Mouse (Mus musculus): Measurements from ENCODE around the gene Mier2. TPM values are rescaled to one million over a fixed set of nuclear protein-coding genes. Genes with fewer than 3 reads are reported as not detected.

Mier2 gene
- total and polyA plus RNA-seq, 3 experiments: 22.4 to 30.2 (median 26.7) TPM

- H3K27ac ChIP-seq (ENCODE audit: insufficient read depth, low read depth): no peak overlapping the region
- dilution Hi-C loops (cut with MboI; ENCODE audit: extremely low pct_ligation_motif_present, extremely low pct_unique_long_range_greater_than_20kb, low sequenced_read_pairs) (no loop called here), in situ Hi-C loops (cut with MboI; ENCODE audit: low pct_ligation_motif_present, low pct_unique_long_range_greater_than_20kb, low sequenced_read_pairs) (no loop called here)
- H3K9ac ChIP-seq (ENCODE audit: insufficient read depth, low read depth): no peak overlapping the region
- H3K27me3 ChIP-seq (replicated peaks): peaks cover 8% of the 10 kb centered on the region
- no peak overlapping the region for H3K4me2 ChIP-seq (ENCODE audit: insufficient read depth, low read depth, poor library complexity, severe bottlenecking)
- DNase-seq (ENCODE audit: extremely low read depth): peak; percentile 27
- no peak overlapping the region for H3K4me3 ChIP-seq (replicated peaks in 1 of 3; ENCODE audit: low read depth in 2 of 3, low read length in 2 of 3, poor library complexity in 1 of 3)
- TF ChIP-seq MAX (IDR thresholded peaks at IDR 0.05; ENCODE audit: low read length): peak; percentile 43; the same call in 1 of the 2 replicates
- no peak for TF ChIP-seq POLR2A (IDR thresholded peaks at IDR 0.05; ENCODE audit: low read depth, low read length)
- peak; percentile 84 for TF ChIP-seq BHLHE40 (IDR thresholded peaks at IDR 0.05; ENCODE audit: low read depth, low read length)
- H3K36me3 ChIP-seq (replicated peaks in 1 of 2; ENCODE audit: control insufficient read depth in 1 of 2, insufficient read depth in 1 of 2, low read length in 1 of 2): no peaks in the 10 kb centered on the region
- H3K79me2 ChIP-seq (replicated peaks; ENCODE audit: control insufficient read depth, extremely low read depth, insufficient read depth, poor library complexity, severe bottlenecking): no peaks in the 10 kb centered on the region
- peaks cover 7 to 28% of the 10 kb centered on the region in 2 experiments; a peak in 3 of 4 replicates for H3K4me1 ChIP-seq (ENCODE audit: control insufficient read depth in 1 of 2, insufficient read depth in 2 of 2)
- H3K9me3 ChIP-seq (replicated peaks; ENCODE audit: low read length): peaks cover 6% of the 10 kb centered on the region
These were observed 32.7 kb upstream of the Mier2 start for GRCm38 (mm10) chr10:79587752-79588126.

GRCm38 (mm10) chr10:79587061-79587751 lies 32.2 kb upstream of the Mier2 start, which contains the start of gene Theg:
Theg (minus strand) TSS chr10:79587331.
- no peak within 1 kb of the TSS for H3K4me2 ChIP-seq (ENCODE audit: insufficient read depth, low read depth, poor library complexity, severe bottlenecking)
- peaks cover 5% of the 10 kb centered on the region for H3K27me3 ChIP-seq (replicated peaks)
- dilution Hi-C loops (cut with MboI; ENCODE audit: extremely low pct_ligation_motif_present, extremely low pct_unique_long_range_greater_than_20kb, low sequenced_read_pairs): no loop called here

GRCm38 (mm10) chr10:79586243-79586642 lies 31.2 kb upstream of the Mier2 start:
- in situ Hi-C loops (cut with MboI; ENCODE audit: low pct_ligation_motif_present, low pct_unique_long_range_greater_than_20kb, low sequenced_read_pairs): no loop called here
- no peak for DNase-seq (ENCODE audit: extremely low read depth)
- dilution Hi-C loops (cut with MboI; ENCODE audit: extremely low pct_ligation_motif_present, extremely low pct_unique_long_range_greater_than_20kb, low sequenced_read_pairs): no loop called here
- no peaks in the 10 kb centered on the region for H3K36me3 ChIP-seq (replicated peaks in 1 of 2; ENCODE audit: control insufficient read depth in 1 of 2, insufficient read depth in 1 of 2, low read length in 1 of 2)
- no peaks in the 10 kb centered on the region for H3K9me3 ChIP-seq (replicated peaks; ENCODE audit: low read length)
- H3K27ac ChIP-seq (ENCODE audit: insufficient read depth, low read depth): no peak overlapping the region
- no peaks in the 10 kb centered on the region for H3K79me2 ChIP-seq (replicated peaks; ENCODE audit: control insufficient read depth, extremely low read depth, insufficient read depth, poor library complexity, severe bottlenecking)
- no peak overlapping the region for H3K4me2 ChIP-seq (ENCODE audit: insufficient read depth, low read depth, poor library complexity, severe bottlenecking)
- H3K27me3 ChIP-seq (replicated peaks): peaks cover 3% of the 10 kb centered on the region
- H3K4me1 ChIP-seq (ENCODE audit: control insufficient read depth in 1 of 2, insufficient read depth in 2 of 2): peaks cover 7 to 28% of the 10 kb centered on the region in 2 experiments; a peak in 3 of 4 replicates
- H3K4me3 ChIP-seq (replicated peaks in 1 of 3; ENCODE audit: low read depth in 2 of 3, low read length in 2 of 3, poor library complexity in 1 of 3): no peak overlapping the region
- no peak overlapping the region for H3K9ac ChIP-seq (ENCODE audit: insufficient read depth, low read depth)
- TF ChIP-seq TCF12 (IDR thresholded peaks at IDR 0.05; ENCODE audit: low read depth, low read length): no peak
- TF ChIP-seq RCOR1 (conservative IDR thresholded peaks at IDR 0.05; ENCODE audit: low read depth, low read length): no peak
- TF ChIP-seq CHD1 (IDR thresholded peaks at IDR 0.05; ENCODE audit: low read depth, low read length): no peak
- TF ChIP-seq E2F4 (IDR thresholded peaks at IDR 0.05; ENCODE audit: insufficient replicate concordance, low read depth, low read length): no peak
- TF ChIP-seq ELF1 (IDR thresholded peaks at IDR 0.05; ENCODE audit: low read depth, low read length): no peak
- TF ChIP-seq USF1 (IDR thresholded peaks at IDR 0.05; ENCODE audit: low read depth, low read length): no peak
- TF ChIP-seq GABPA (IDR thresholded peaks at IDR 0.05; ENCODE audit: insufficient replicate concordance, low read depth, low read length): no peak
- no peak for TF ChIP-seq MYC (IDR thresholded peaks at IDR 0.05; ENCODE audit: low read depth, low read length)
- TF ChIP-seq USF2 (conservative IDR thresholded peaks at IDR 0.05; ENCODE audit: low read depth, low read length): no peak
- no peak for TF ChIP-seq MAX (IDR thresholded peaks at IDR 0.05; ENCODE audit: low read length)
- TF ChIP-seq SMC3 (IDR thresholded peaks at IDR 0.05; ENCODE audit: low read depth, low read length): no peak
- no peak for TF ChIP-seq TBP (conservative IDR thresholded peaks at IDR 0.05; ENCODE audit: low read depth, low read length)
- TF ChIP-seq ZMIZ1 (IDR thresholded peaks at IDR 0.05; ENCODE audit: low read depth, low read length): no peak
- TF ChIP-seq JUND (conservative IDR thresholded peaks at IDR 0.05; ENCODE audit: low read depth, low read length): no peak

More at GRCm38 (mm10) chr10:79587061-79587751, 32.2 kb upstream of the Mier2 start, which contains the start of gene Theg:
- Histone ChIP-seq H3K9ac (ENCODE audit: insufficient read depth, low read depth) (no peak within 1 kb of the TSS), H3K27ac (ENCODE audit: insufficient read depth, low read depth) (no peak within 1 kb of the TSS), H3K36me3 (replicated peaks in 1 of 2; ENCODE audit: control insufficient read depth in 1 of 2, insufficient read depth in 1 of 2, low read length in 1 of 2) (no peaks in the 10 kb centered on the region), H3K79me2 (replicated peaks; ENCODE audit: control insufficient read depth, extremely low read depth, insufficient read depth, poor library complexity, severe bottlenecking) (no peaks in the 10 kb centered on the region), H3K4me3 (replicated peaks in 1 of 3; ENCODE audit: low read depth in 2 of 3, low read length in 2 of 3, poor library complexity in 1 of 3) (no peak within 1 kb of the TSS), H3K9me3 (replicated peaks; ENCODE audit: low read length) (peaks cover 3% of the 10 kb centered on the region), H3K4me1 (ENCODE audit: control insufficient read depth in 1 of 2, insufficient read depth in 2 of 2) (peaks cover 7 to 28% of the 10 kb centered on the region in 2 experiments; a peak in 3 of 4 replicates)
- TF ChIP-seq JUN (IDR thresholded peaks at IDR 0.05; ENCODE audit: insufficient read depth, low read depth, low read length): no peak
- no peak for TF ChIP-seq ZC3H11A (IDR thresholded peaks at IDR 0.05; ENCODE audit: low read depth, low read length)
- no peak for TF ChIP-seq MEF2A (IDR thresholded peaks at IDR 0.05; ENCODE audit: borderline replicate concordance, low read depth, low read length)
- TF ChIP-seq ZMIZ1 (IDR thresholded peaks at IDR 0.05; ENCODE audit: low read depth, low read length): no peak
- TF ChIP-seq RCOR1 (conservative IDR thresholded peaks at IDR 0.05; ENCODE audit: low read depth, low read length): no peak
- no peak for TF ChIP-seq ETS1 (conservative IDR thresholded peaks at IDR 0.05; ENCODE audit: low read depth, low read length)
- no peak for TF ChIP-seq PAX5 (IDR thresholded peaks at IDR 0.05; ENCODE audit: low read length)
- TF ChIP-seq ZKSCAN1 (IDR thresholded peaks at IDR 0.05; ENCODE audit: borderline replicate concordance, low read depth, low read length): no peak
- TF ChIP-seq NELFE (IDR thresholded peaks at IDR 0.05; ENCODE audit: low read depth, low read length): no peak
- TF ChIP-seq MXI1 (IDR thresholded peaks at IDR 0.05; ENCODE audit: low read depth, low read length): no peak
- no peak for TF ChIP-seq KAT2A (IDR thresholded peaks at IDR 0.05; ENCODE audit: insufficient replicate concordance, low read length)
- TF ChIP-seq BHLHE40 (IDR thresholded peaks at IDR 0.05; ENCODE audit: low read depth, low read length): no peak
- TF ChIP-seq CHD2 (IDR thresholded peaks at IDR 0.05; ENCODE audit: low read length): no peak
- no peak for TF ChIP-seq MAZ (IDR thresholded peaks at IDR 0.05; ENCODE audit: low read depth, low read length)
- TF ChIP-seq RAD21 (IDR thresholded peaks at IDR 0.05; ENCODE audit: low read depth, low read length): no peak
- TF ChIP-seq POLR2A (IDR thresholded peaks at IDR 0.05; ENCODE audit: low read depth, low read length): no peak
- DNase-seq (ENCODE audit: extremely low read depth): no peak
- in situ Hi-C loops (cut with MboI; ENCODE audit: low pct_ligation_motif_present, low pct_unique_long_range_greater_than_20kb, low sequenced_read_pairs): no loop called here
